Mouse (Mus musculus) MEL (cell line): Measurements from ENCODE around the gene Mia3.
"Not testable (repeated sequence)": the region's sequence is repeated elsewhere in the genome, so short reads cannot be mapped to it uniquely, and the experiment has no call there.

Source experiments
- CHD1 ChIP-seq: IDR thresholded peaks from 2 replicates; pipeline ENCODE4 v1.6.1; 2012; ENCODE audit warnings: low read depth, mild to moderate bottlenecking, inconsistent platforms, low read length, improper control_type of control experiment
- CTCF ChIP-seq, 3 experiments: IDR thresholded peaks in 2 of 3; conservative IDR thresholded peaks in 1 of 3; 2 replicates each; pipeline ENCODE4 v1.5.1; 2011 to 2012; ENCODE audit warnings: low read length in 3 of 3, low read depth in 2 of 3, mild to moderate bottlenecking in 2 of 3, improper control_type of control experiment in 1 of 3, inconsistent platforms in 1 of 3, mixed read lengths in 1 of 3, moderate library complexity in 1 of 3; ENCODE audit not compliant: control insufficient read depth in 1 of 3, insufficient read depth in 1 of 3, poor library complexity in 1 of 3, severe bottlenecking in 1 of 3
- MAX ChIP-seq: IDR thresholded peaks from 2 replicates; pipeline ENCODE4 v1.6.1; 2011; ENCODE audit warnings: low read length, improper control_type of control experiment
- MAZ ChIP-seq: IDR thresholded peaks from 2 replicates; pipeline ENCODE4 v1.6.1; 2012; ENCODE audit warnings: low read depth, mild to moderate bottlenecking, inconsistent platforms, low read length, improper control_type of control experiment
- MYC ChIP-seq: IDR thresholded peaks from 2 replicates; pipeline ENCODE4 v1.6.1; 2011; ENCODE audit warnings: low read depth, mild to moderate bottlenecking, low read length, improper control_type of control experiment, moderate library complexity
- NELFE ChIP-seq: IDR thresholded peaks from 2 replicates; pipeline ENCODE4 v1.6.1; 2011; ENCODE audit warnings: low read depth, low read length, improper control_type of control experiment
- POLR2A ChIP-seq, 2 experiments: IDR thresholded peaks; 2 replicates each; pipeline ENCODE4 v1.6.1; 2011 to 2012; ENCODE audit warnings: low read length in 2 of 2, mild to moderate bottlenecking in 2 of 2, control low read depth in 1 of 2, improper control_type of control experiment in 1 of 2, low read depth in 1 of 2, moderate library complexity in 1 of 2; ENCODE audit not compliant: control insufficient read depth in 1 of 2, insufficient read depth in 1 of 2, poor library complexity in 1 of 2
- SIN3A ChIP-seq: IDR thresholded peaks from 2 replicates; pipeline ENCODE4 v1.6.1; 2012; ENCODE audit warnings: low read length, improper control_type of control experiment, inconsistent platforms
- UBTF ChIP-seq: IDR thresholded peaks from 2 replicates; pipeline ENCODE4 v1.6.1; 2012; ENCODE audit warnings: low read depth, mild to moderate bottlenecking, inconsistent platforms, low read length, improper control_type of control experiment, moderate library complexity, borderline replicate concordance; ENCODE audit not compliant: insufficient read depth

- not testable (repeated sequence) for TF ChIP-seq CHD1; MAZ; POLR2A (IDR thresholded peaks at IDR 0.05; ENCODE audit: control insufficient read depth in 1 of 2, insufficient read depth in 1 of 2, low read depth in 1 of 2, low read length in 2 of 2, poor library complexity in 1 of 2); SIN3A; MAX; CTCF (IDR thresholded peaks at IDR 0.05 in 2 of 3, conservative IDR thresholded peaks at IDR 0.05 in 1 of 3; ENCODE audit: control insufficient read depth in 1 of 3, insufficient read depth in 1 of 3, low read depth in 2 of 3, low read length in 3 of 3, poor library complexity in 1 of 3, severe bottlenecking in 1 of 3); NELFE; UBTF; MYC
These were observed 26.5 kb downstream of the Mia3 start for GRCm38 (mm10) chr1:183342902-183343301.
